Comparison of ENCODE assay signal across 29 mouse cellular contexts in the genomic region with DNA sequence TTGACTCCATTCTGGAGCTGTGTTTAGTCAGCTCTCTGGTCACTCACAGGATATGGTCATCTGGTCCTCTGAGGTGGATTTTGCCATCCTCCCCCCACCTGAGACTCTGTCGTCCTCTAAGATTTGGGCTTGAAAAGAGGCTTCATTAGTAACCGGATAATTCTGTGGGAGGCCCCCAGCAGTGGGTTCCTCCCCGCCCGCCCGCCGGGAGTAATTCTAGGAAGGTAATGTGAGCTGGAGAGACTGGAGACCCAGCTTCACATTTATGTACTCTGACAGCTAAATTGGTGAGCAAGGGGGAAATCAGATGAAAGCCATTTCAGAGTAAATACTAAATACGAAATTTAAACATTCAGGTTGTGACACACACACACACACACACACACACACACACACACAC. TPM values are rescaled to one million over a fixed set of nuclear protein-coding genes. Genes with fewer than 3 reads are reported as not detected.
"Had no signal": no experiment of that assay in that cellular context is flagged by ENCODE, and none has a peak within 500 bp of the region (broad histone marks: within the 10 kb centered on the region; RNA-seq: fewer than 3 reads in every experiment).

No protein-coding gene starts in this region.

- ATAC-seq: hindbrain, embryonic 16.5 days; inflammation-experienced regulatory T-cells, adult 6 months; intestine, embryonic 15.5 days; intestine, postnatal 0 days; liver, postnatal 0 days had no signal

- H3K27ac ChIP-seq: heart, embryonic 10.5 days; hindbrain, embryonic 10.5 days; hindbrain, embryonic 14.5 days; intestine, embryonic 15.5 days; kidney, embryonic 15.5 days; layer of hippocampus, adult 2 months; left cerebral cortex, adult 2 months; limb, embryonic 10.5 days; limb, embryonic 12.5 days; liver, embryonic 13.5 days; liver, embryonic 15.5 days had no signal

- H3K9me3 ChIP-seq: heart, embryonic 10.5 days; heart, embryonic 12.5 days; hindbrain, embryonic 10.5 days; intestine, embryonic 15.5 days; kidney, embryonic 15.5 days; limb, embryonic 10.5 days; limb, embryonic 12.5 days; liver, embryonic 13.5 days; liver, embryonic 15.5 days had no signal

- H3K4me2 ChIP-seq: heart, embryonic 12.5 days; hindbrain, embryonic 14.5 days; intestine, embryonic 15.5 days; kidney, embryonic 15.5 days; limb, embryonic 12.5 days; liver, embryonic 11.5 days; liver, embryonic 13.5 days; liver, embryonic 15.5 days had no signal

- H3K36me3 ChIP-seq: heart, embryonic 10.5 days; heart, embryonic 12.5 days; hindbrain, embryonic 10.5 days; intestine, embryonic 15.5 days; kidney, embryonic 15.5 days; limb, embryonic 10.5 days; limb, embryonic 12.5 days; liver, embryonic 13.5 days; liver, embryonic 15.5 days had no signal

- H3K4me3 ChIP-seq: heart, embryonic 10.5 days; heart, embryonic 12.5 days; hindbrain, embryonic 10.5 days; intestine, embryonic 15.5 days; kidney, embryonic 15.5 days; layer of hippocampus, adult 2 months; left cerebral cortex, adult 2 months; limb, embryonic 10.5 days; limb, embryonic 12.5 days; liver, embryonic 13.5 days; liver, embryonic 15.5 days had no signal

- H3K9ac ChIP-seq: heart, embryonic 12.5 days; hindbrain, embryonic 14.5 days; intestine, embryonic 15.5 days; kidney, embryonic 15.5 days; limb, embryonic 12.5 days; liver, embryonic 13.5 days; liver, embryonic 15.5 days; liver, postnatal 0 days had no signal

- DNase-seq: gastrocnemius, postnatal 14 days; gastrocnemius, postnatal 36 days; heart, adult 18-20 months; heart, postnatal 10 days; heart, postnatal 4 days; kidney, adult 18-20 months; kidney, adult 9 months; kidney, postnatal 10 days; kidney, postnatal 25 days; kidney, postnatal 4 days; liver; liver, embryonic 13.5 days; liver, postnatal 0 days had no signal

RNA-seq across cellular contexts. Expression of a gene that starts 3.4 kb away (rescaled TPM):
- polyA plus RNA-seq: inflammation-experienced regulatory T-cells, adult 6 months had no signal

RNA-seq across cellular contexts. Expression of a gene that starts 59.4 kb away (rescaled TPM):
- polyA plus RNA-seq: heart, embryonic 10.5 days; heart, embryonic 12.5 days; heart, embryonic 14.5 days; inflammation-experienced regulatory T-cells, adult 6 months; intestine, postnatal 0 days; limb, embryonic 12.5 days; liver, embryonic 11.5 days; liver, embryonic 13.5 days; liver, embryonic 15.5 days; liver, postnatal 0 days had no signal
